34 mouse cellular contexts compared by ENCODE assay signal in genomic region chr7:112086186-112086585, GRCm38 (mm10).
"Had no signal": no experiment of that assay in that cellular context is flagged by ENCODE, and none has a peak within 500 bp of the region (broad histone marks: within the 10 kb centered on the region; RNA-seq: fewer than 3 reads in every experiment).

No protein-coding gene starts in this region.

- ATAC-seq: hindbrain, embryonic 16.5 days; hindbrain, postnatal 0 days; inflammation-experienced regulatory T-cells, adult 6 months; intestine, embryonic 15.5 days; intestine, embryonic 16.5 days; intestine, postnatal 0 days had no signal

- DNase-seq: heart, postnatal 10 days; heart, postnatal 14 days; heart, postnatal 36 days; heart, postnatal 4 days; kidney, adult 11 months; kidney, adult 18-20 months; kidney, adult 2 months; kidney, adult 8-10 months; kidney, adult 9 months; kidney, postnatal 10 days; kidney, postnatal 25 days; kidney, postnatal 36 days; kidney, postnatal 4 days; layer of hippocampus, adult 9-11 months; layer of hippocampus, postnatal 36 days had no signal

- H3K27ac ChIP-seq: heart, embryonic 10.5 days; heart, embryonic 13.5 days; heart, embryonic 15.5 days; hindbrain, embryonic 10.5 days; hindbrain, embryonic 12.5 days; hindbrain, embryonic 13.5 days; hindbrain, embryonic 14.5 days; hindbrain, embryonic 15.5 days; hindbrain, postnatal 0 days; intestine, embryonic 15.5 days; kidney, embryonic 15.5 days; layer of hippocampus, adult 2 months; left cerebral cortex, adult 2 months had no signal

- H3K27me3 ChIP-seq: heart, embryonic 12.5 days; heart, embryonic 13.5 days; heart, embryonic 15.5 days; hindbrain, embryonic 12.5 days; hindbrain, embryonic 13.5 days; hindbrain, embryonic 15.5 days; intestine, embryonic 15.5 days; kidney, embryonic 15.5 days had no signal

- H3K9ac ChIP-seq: heart, embryonic 12.5 days; heart, embryonic 13.5 days; heart, embryonic 15.5 days; hindbrain, embryonic 12.5 days; hindbrain, embryonic 13.5 days; hindbrain, embryonic 14.5 days; hindbrain, embryonic 15.5 days; intestine, embryonic 15.5 days; kidney, embryonic 15.5 days had no signal

- H3K4me2 ChIP-seq: heart, embryonic 11.5 days; heart, embryonic 12.5 days; heart, embryonic 13.5 days; heart, embryonic 15.5 days; hindbrain, embryonic 12.5 days; hindbrain, embryonic 13.5 days; hindbrain, embryonic 14.5 days; hindbrain, embryonic 15.5 days; intestine, embryonic 15.5 days; kidney, embryonic 15.5 days had no signal

- H3K9me3 ChIP-seq: heart, embryonic 10.5 days; heart, embryonic 12.5 days; heart, embryonic 13.5 days; heart, embryonic 15.5 days; hindbrain, embryonic 10.5 days; hindbrain, embryonic 12.5 days; hindbrain, embryonic 13.5 days; hindbrain, embryonic 15.5 days; intestine, embryonic 15.5 days; kidney, embryonic 15.5 days had no signal

- H3K4me1 ChIP-seq: heart, embryonic 10.5 days; heart, embryonic 12.5 days; heart, embryonic 13.5 days; heart, embryonic 15.5 days; hindbrain, embryonic 10.5 days; hindbrain, embryonic 12.5 days; hindbrain, embryonic 13.5 days; hindbrain, embryonic 15.5 days; intestine, embryonic 15.5 days; kidney, embryonic 15.5 days had no signal

- H3K4me3 ChIP-seq: heart, embryonic 10.5 days; heart, embryonic 12.5 days; heart, embryonic 13.5 days; heart, embryonic 15.5 days; hindbrain, embryonic 10.5 days; hindbrain, embryonic 12.5 days; hindbrain, embryonic 13.5 days; hindbrain, embryonic 15.5 days; intestine, embryonic 15.5 days; kidney, embryonic 15.5 days; layer of hippocampus, adult 2 months; left cerebral cortex, adult 2 months had no signal
